Mouse (Mus musculus) ES-Bruce4 (cell line): ENCODE measurements around the gene Maats1.

Experiments used
- CTCF ChIP-seq: IDR thresholded peaks from one replicate; pipeline ENCODE4 v1.8.1; 2011; ENCODE audit warnings: low read depth, low read length
- EP300 ChIP-seq: IDR thresholded peaks from 2 replicates; pipeline ENCODE4 v1.6.1; 2011; ENCODE audit warnings: low read depth, low read length; ENCODE audit not compliant: insufficient read depth

DNA sequence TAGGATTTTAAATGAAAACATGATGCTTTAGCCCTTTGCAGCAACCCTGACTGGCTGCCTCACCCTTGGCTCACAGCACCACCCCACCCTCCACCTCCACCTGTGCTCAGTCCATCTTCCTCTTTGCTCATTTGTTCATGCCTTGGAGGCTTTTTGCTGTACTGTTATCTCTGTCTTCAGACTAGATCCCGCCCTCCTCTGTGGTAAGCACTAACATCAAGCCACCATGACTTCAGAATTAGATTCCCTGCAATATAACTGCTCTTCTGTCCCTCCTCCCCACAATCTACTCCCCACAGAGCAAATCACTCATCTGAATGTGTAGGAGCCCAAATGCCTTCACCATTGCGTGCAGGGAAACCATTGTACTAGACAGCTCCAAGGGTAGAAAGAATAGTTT lies 41.7 kb upstream of the Maats1 start:
- TF ChIP-seq CTCF (no peak), EP300 (no peak)
